Mouse (Mus musculus) limb, embryonic 13.5 days (tissue): ENCODE measurements around the gene Gadd45a. TPM values are rescaled to one million over a fixed set of nuclear protein-coding genes. Genes with fewer than 3 reads are reported as not detected.
"Not testable (repeated sequence)": the region's sequence is repeated elsewhere in the genome, so short reads cannot be mapped to it uniquely, and the experiment has no call there.

Experiments
- ATAC-seq: fragments of 200-750 bp; cut with Nextera tagmentation; 2 replicates; pipeline ENCODE4 v1.8.0; 2017; ENCODE audit warnings: low read depth, moderate number of reproducible peaks, moderate TSS enrichment; ENCODE audit not compliant: low FRiP score
- H3K27ac ChIP-seq: fragments of 300-500 bp; sonication (generic); 2 replicates; pipeline ENCODE4 v1.5.1; 2015; ENCODE audit warnings: inconsistent platforms, mild to moderate bottlenecking, moderate library complexity
- H3K27me3 ChIP-seq: fragments of 300-500 bp; sonication (generic); 2 replicates; pipeline ENCODE4 v1.6.1; 2015; ENCODE audit warnings: mild to moderate bottlenecking, inconsistent platforms
- H3K36me3 ChIP-seq: fragments of 300-500 bp; sonication (generic); 2 replicates; pipeline ENCODE4 v1.6.1; 2015; ENCODE audit warnings: inconsistent platforms, mild to moderate bottlenecking, moderate library complexity
- H3K4me1 ChIP-seq: fragments of 300-500 bp; sonication (generic); 2 replicates; pipeline ENCODE4 v1.6.1; 2015; ENCODE audit warnings: inconsistent platforms
- H3K4me2 ChIP-seq: fragments of 300-500 bp; sonication (generic); replicated peaks from 2 replicates; pipeline ENCODE4 v1.6.1; 2015; ENCODE audit warnings: inconsistent platforms, mild to moderate bottlenecking, moderate library complexity
- H3K4me3 ChIP-seq: fragments of 300-500 bp; sonication (generic); 2 replicates; pipeline ENCODE4 v1.5.1; 2015; ENCODE audit warnings: moderate library complexity, mild to moderate bottlenecking, inconsistent platforms
- H3K9ac ChIP-seq: fragments of 300-500 bp; sonication (generic); 2 replicates; pipeline ENCODE4 v1.6.1; 2015; ENCODE audit warnings: mild to moderate bottlenecking, inconsistent platforms
- H3K9me3 ChIP-seq: fragments of 300-500 bp; sonication (generic); 2 replicates; pipeline ENCODE4 v1.6.1; 2016; ENCODE audit warnings: inconsistent platforms
- WGBS: fragments of 180-500 bp; shearing (Covaris S2); methylation state at CpG from one replicate; pipeline ENCODE4 v1.1.7; 2015; 5-methylcytosine and 5-hydroxymethylcytosine counted together
- polyA plus RNA-seq: library from polyadenylated mRNA; unstranded; fragments of >200 nt; fragmentation: Nextera tagmentation; extraction: Ambion mirVana; gene quantifications from 2 replicates; pipeline ENCODE4 v1.2.1, GENCODE M21; 2015

Gadd45a gene
- polyA plus RNA-seq, 1 experiment from 2014 or later = 18.1 TPM

- Histone ChIP-seq H3K4me2 (no peak overlapping the region), H3K9me3 (no peaks in the 10 kb centered on the region), H3K4me1 (no peaks in the 10 kb centered on the region), H3K4me3 (no peak overlapping the region), H3K36me3 (no peaks in the 10 kb centered on the region), H3K9ac (no peak overlapping the region), H3K27me3 (peaks cover 6% of the 10 kb centered on the region; the same call in 1 of the 2 replicates), H3K27ac (no peak overlapping the region)
- ATAC-seq = no peak
- WGBS = 40% methylated on average over 5 of the region's 5 CpGs
Measured at GRCm38 (mm10) chr6:67029312-67029950, 7.8 kb downstream of the Gadd45a start.

GRCm38 (mm10) chr6:67027438-67028142, 9.7 kb downstream of the Gadd45a start:
- ATAC-seq = no peak
- no peak overlapping the region for H3K4me2 ChIP-seq
- H3K27me3 ChIP-seq = peaks cover 6% of the 10 kb centered on the region; the same call in 1 of the 2 replicates
- no peaks in the 10 kb centered on the region for H3K9me3 ChIP-seq
- H3K4me1 ChIP-seq = no peaks in the 10 kb centered on the region
- WGBS = 74% methylated on average over 8 of the region's 9 CpGs
- no peaks in the 10 kb centered on the region for H3K36me3 ChIP-seq
- H3K4me3 ChIP-seq = no peak overlapping the region
- H3K27ac ChIP-seq = no peak overlapping the region
- H3K9ac ChIP-seq = no peak overlapping the region

- Histone ChIP-seq H3K4me2 (no peak overlapping the region), H3K27ac (no peak overlapping the region), H3K9ac (no peak overlapping the region), H3K9me3 (no peaks in the 10 kb centered on the region), H3K4me3 (no peak overlapping the region), H3K36me3 (no peaks in the 10 kb centered on the region), H3K27me3 (peaks cover 6% of the 10 kb centered on the region; the same call in 1 of the 2 replicates), H3K4me1 (no peaks in the 10 kb centered on the region)
- no peak for ATAC-seq
- 39% methylated on average over 3 of the region's 3 CpGs for whole genome bisulfite sequencing
Measured at GRCm38 (mm10) chr6:67026661-67027060, 10.6 kb downstream of the Gadd45a start.

GRCm38 (mm10) chr6:67023729-67024128, 13.5 kb downstream of the Gadd45a start:
- no peak for ATAC-seq
- Histone ChIP-seq H3K4me1 (no peaks in the 10 kb centered on the region), H3K9ac (no peak overlapping the region), H3K4me3 (no peak overlapping the region), H3K9me3 (no peaks in the 10 kb centered on the region), H3K36me3 (no peaks in the 10 kb centered on the region), H3K4me2 (no peak overlapping the region), H3K27ac (no peak overlapping the region), H3K27me3 (no peaks in the 10 kb centered on the region)
- 75% methylated on average over 4 of the region's 4 CpGs for WGBS

- H3K9me3 ChIP-seq = no peaks in the 10 kb centered on the region
- ATAC-seq = no peak
- no peak overlapping the region for H3K27ac ChIP-seq
- 85% methylated on average over 5 of the region's 5 CpGs for WGBS
- no peaks in the 10 kb centered on the region; the same call in 1 of the 2 replicates for H3K36me3 ChIP-seq
- no peak overlapping the region for H3K9ac ChIP-seq
- H3K4me2 ChIP-seq = no peak overlapping the region
- H3K27me3 ChIP-seq = no peaks in the 10 kb centered on the region
- H3K4me3 ChIP-seq = no peak overlapping the region
- H3K4me1 ChIP-seq = peaks cover 11% of the 10 kb centered on the region
Measured at GRCm38 (mm10) chr6:67021308-67021707, 15.9 kb downstream of the Gadd45a start.

GRCm38 (mm10) chr6:67019001-67019400, 18.3 kb downstream of the Gadd45a start:
- H3K27ac ChIP-seq, H3K9ac ChIP-seq, H3K9me3 ChIP-seq, H3K4me2 ChIP-seq, H3K27me3 ChIP-seq, H3K36me3 ChIP-seq, H3K4me3 ChIP-seq, ATAC-seq: not testable (repeated sequence)
- peaks cover 19% of the 10 kb centered on the region for H3K4me1 ChIP-seq
- WGBS = 79% methylated on average over 7 of the region's 7 CpGs

DNA sequence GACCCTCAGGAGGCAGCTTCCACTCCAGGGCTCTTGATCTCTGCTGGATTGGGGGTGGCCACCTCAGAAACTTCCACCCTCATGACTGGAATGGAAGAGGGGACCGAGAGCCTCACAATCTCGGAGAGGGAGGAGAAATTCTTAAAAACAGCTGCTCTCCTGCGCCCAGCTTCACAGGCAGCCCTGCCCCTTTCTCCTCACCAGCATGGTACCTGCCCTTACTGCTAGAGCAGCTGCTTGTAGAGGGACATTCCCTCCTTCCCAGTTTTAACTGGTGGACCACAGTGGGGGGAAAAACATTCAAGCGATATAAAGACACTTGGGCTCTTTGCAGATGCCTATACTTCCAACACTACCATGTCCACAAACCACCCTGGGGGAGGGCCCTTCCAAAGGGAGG, 18.9 kb downstream of the Gadd45a start:
- Histone ChIP-seq H3K4me1 (peaks cover 19% of the 10 kb centered on the region), H3K36me3 (no peaks in the 10 kb centered on the region; the same call in 1 of the 2 replicates)
- ATAC-seq = no peak

GRCm38 (mm10) chr6:67016520-67017111, 20.6 kb downstream of the Gadd45a start:
- Histone ChIP-seq H3K4me3 (no peak overlapping the region), H3K4me2 (no peak overlapping the region), H3K9ac (no peak overlapping the region), H3K4me1 (peaks cover 19% of the 10 kb centered on the region), H3K27ac (no peak overlapping the region), H3K9me3 (no peaks in the 10 kb centered on the region), H3K36me3 (no peaks in the 10 kb centered on the region; the same call in 1 of the 2 replicates), H3K27me3 (no peaks in the 10 kb centered on the region)
- ATAC-seq = 0 out of 2 replicates have a peak, but pooled peaks have one; percentile 48
- WGBS = 58% methylated on average over 7 of the region's 7 CpGs

More for the DNA sequence above, 18.9 kb downstream of the Gadd45a start:
- 63% methylated on average over 4 of the region's 4 CpGs for WGBS
- no peaks in the 10 kb centered on the region for H3K27me3 ChIP-seq
- no peak overlapping the region for H3K4me3 ChIP-seq
- H3K4me2 ChIP-seq = no peak overlapping the region
- H3K27ac ChIP-seq = no peak overlapping the region
- H3K9me3 ChIP-seq = no peaks in the 10 kb centered on the region
- H3K9ac ChIP-seq = no peak overlapping the region

DNA sequence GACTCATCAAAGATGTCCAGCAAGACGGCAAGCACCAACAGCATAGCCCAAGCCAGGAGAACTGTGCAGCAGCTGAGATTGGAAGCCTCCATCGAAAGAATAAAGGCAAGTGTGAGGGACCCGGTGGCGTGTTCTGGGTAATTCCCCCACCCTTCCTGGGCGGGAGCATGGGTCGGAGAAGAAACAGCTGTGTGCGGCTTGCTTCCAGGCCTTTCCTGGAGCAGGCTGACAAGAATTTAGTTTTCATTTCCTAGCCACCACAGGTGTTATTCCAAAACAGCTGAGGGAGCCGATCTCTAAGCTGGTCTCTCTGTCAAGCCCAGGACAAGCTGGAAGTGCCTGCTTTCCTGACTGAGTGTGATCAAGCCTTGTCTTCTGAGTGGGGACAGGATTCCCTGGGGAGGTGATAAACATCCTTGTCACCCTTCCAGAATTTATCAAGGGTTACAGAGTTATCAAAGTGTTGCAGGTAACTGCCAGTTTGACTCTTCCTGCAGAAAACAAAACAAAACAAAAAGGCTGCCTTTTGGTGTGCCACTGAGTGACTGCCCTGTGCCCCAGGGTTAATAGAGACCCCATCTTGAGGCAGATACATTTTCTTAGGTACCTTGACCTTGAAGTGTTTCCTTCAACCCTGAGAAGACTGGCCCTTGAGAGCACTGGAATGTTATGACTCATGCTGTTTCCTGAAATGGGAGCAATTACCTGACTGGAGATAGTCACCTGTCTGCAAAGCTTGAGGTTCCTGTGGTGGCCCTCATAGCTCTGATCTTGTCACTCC, 21.3 kb downstream of the Gadd45a start:
- WGBS = 40% methylated on average over 8 of the region's 8 CpGs
- ATAC-seq = peak; percentile 70; the same call in 1 of the 2 replicates

DNA sequence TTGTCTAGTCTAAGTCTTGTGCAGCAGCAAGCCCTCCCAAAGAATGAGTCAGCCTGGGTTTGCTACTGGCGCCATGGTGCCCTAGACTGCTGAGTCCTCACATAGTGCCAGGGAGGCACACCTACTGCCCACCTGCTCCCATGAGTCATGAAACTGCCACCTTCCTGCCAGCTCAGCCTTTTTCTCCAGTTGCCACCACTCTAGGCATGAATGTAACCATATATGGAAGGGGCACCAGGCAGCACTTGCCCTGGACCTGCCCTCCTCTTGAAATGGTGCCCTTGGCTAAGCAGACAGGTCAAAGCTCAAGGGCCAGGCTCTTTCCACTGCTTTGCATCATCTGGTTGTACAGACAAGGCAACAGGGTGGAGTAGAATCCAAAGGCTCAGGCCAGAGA, 22.6 kb downstream of the Gadd45a start:
- 88% methylated on average over 1 of the region's 1 CpGs for WGBS
- H3K9ac ChIP-seq = no peak overlapping the region
- H3K4me2 ChIP-seq = no peak overlapping the region
- H3K4me3 ChIP-seq = no peak overlapping the region
- ATAC-seq = no peak
- H3K36me3 ChIP-seq = no peaks in the 10 kb centered on the region; the same call in 1 of the 2 replicates
- no peak overlapping the region for H3K27ac ChIP-seq
- no peaks in the 10 kb centered on the region for H3K9me3 ChIP-seq
- H3K27me3 ChIP-seq = no peaks in the 10 kb centered on the region
- H3K4me1 ChIP-seq = peaks cover 26% of the 10 kb centered on the region

More for the DNA sequence above, 21.3 kb downstream of the Gadd45a start:
- H3K27me3 ChIP-seq = no peaks in the 10 kb centered on the region
- no peaks in the 10 kb centered on the region for H3K9me3 ChIP-seq
- no peaks in the 10 kb centered on the region; the same call in 1 of the 2 replicates for H3K36me3 ChIP-seq
- no peak overlapping the region for H3K4me3 ChIP-seq
- no peak overlapping the region for H3K4me2 ChIP-seq
- H3K27ac ChIP-seq = no peak overlapping the region; the same call in 1 of the 2 replicates
- peaks cover 19% of the 10 kb centered on the region for H3K4me1 ChIP-seq
- no peak overlapping the region for H3K9ac ChIP-seq

GRCm38 (mm10) chr6:67013949-67014678, 23.1 kb downstream of the Gadd45a start:
- ATAC-seq = no peak
- Histone ChIP-seq H3K9ac (no peak overlapping the region), H3K36me3 (no peaks in the 10 kb centered on the region; the same call in 1 of the 2 replicates), H3K4me1 (peaks cover 26% of the 10 kb centered on the region), H3K4me3 (no peak overlapping the region), H3K27ac (no peak overlapping the region), H3K27me3 (no peaks in the 10 kb centered on the region), H3K4me2 (no peak overlapping the region), H3K9me3 (no peaks in the 10 kb centered on the region)
- 92% methylated on average over 9 of the region's 9 CpGs for WGBS
